Mouse (Mus musculus) retina, postnatal 7 days (tissue): ENCODE measurements around the gene Krt9.
"Not testable (repeated sequence)": the region's sequence is repeated elsewhere in the genome, so short reads cannot be mapped to it uniquely, and the experiment has no call there.

Source experiments
- DNase-seq: peaks from one replicate; pipeline ENCODE4 v3.0.0-alpha.2; 2012; ENCODE audit warnings: low read depth, low spot score

Krt9 gene

DNA sequence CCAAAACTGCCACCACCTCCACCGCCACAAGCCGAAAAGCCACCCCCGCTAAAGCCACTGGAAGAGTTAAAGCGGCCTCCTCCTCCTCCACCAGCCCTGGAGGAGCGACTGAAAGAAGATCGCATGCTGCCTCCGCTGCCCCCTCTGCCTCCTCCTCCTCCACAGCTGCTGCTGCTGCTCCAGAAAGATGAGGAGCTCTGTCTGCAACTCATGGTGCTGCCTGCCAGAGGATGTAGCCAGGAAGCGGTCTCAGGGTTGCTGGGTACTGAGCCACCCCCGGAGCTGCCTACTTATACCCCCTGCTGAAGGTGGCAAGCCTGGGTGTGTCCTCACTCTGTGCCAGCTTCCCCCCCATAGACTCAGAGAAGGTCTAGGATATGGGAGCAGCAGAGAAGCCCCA, at the start of gene Krt9:
TSS of gene Krt9 (minus strand) at position 255 of the 400 bp plus-strand sequence.
- DNase-seq, result no peak

DNA sequence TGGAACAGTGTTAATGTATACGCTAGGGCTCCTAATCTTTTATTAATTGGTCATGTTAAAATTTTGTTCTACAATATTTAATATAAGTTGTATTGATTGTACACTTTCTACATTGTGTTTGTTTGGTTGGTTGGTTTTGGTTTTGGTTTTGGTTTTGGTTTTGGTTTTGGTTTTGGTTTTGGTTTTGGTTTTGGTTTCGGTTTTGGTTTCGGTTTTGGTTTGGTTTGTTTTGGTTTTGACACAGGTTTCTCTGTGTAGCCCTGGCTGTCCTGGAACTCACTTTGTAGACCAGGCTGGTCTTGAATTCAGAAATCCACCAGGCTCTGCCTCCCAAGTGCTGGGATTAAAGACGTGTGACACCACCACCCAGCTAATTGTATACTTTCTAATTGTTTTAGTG, 47.2 kb upstream of the Krt9 start:
- not testable (repeated sequence) for DNase-seq

- no peak for DNase-seq
These were observed 28.7 kb upstream of the Krt9 start for GRCm38 (mm10) chr11:100221741-100222140.

DNA sequence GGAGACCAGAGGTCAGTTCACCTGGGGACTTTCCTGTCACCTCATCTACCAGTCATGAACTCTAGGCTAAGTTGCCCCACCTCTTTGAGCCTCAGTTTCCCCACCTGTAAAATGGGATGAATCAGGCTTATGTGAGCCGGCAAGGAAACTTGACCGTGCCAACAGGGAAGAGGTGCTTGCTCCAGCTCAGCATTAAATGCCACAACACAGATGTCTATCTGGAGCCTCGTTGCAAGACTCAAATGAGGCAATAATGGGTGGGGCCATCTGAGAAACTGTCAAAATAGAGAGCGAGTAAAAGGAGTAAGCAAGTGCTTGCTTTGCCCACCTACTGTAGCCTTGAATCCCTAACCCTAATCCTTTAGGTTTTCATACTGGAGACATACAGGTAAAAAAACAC, 26.3 kb upstream of the Krt9 start:
- DNase-seq, result no peak

DNA sequence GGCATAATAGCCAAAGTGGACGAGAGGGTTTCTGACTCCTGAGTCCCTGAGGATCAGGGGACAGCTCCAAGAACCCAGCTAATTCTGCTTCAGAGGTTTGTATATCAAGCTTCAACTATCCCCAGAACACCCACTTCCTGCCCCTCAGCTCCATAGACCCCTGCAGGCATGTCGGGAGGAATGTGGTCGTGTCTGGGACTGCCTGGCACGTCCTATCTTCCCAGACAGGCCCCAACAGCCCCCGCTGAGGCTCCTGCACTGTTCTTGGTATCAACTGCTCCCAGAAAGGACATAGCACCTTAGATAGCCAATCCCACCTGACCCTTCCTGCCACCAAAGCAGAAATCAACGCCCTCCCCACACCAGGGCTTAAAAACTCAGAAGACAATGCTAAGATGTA, 15.5 kb upstream of the Krt9 start:
- no peak for DNase-seq

DNA sequence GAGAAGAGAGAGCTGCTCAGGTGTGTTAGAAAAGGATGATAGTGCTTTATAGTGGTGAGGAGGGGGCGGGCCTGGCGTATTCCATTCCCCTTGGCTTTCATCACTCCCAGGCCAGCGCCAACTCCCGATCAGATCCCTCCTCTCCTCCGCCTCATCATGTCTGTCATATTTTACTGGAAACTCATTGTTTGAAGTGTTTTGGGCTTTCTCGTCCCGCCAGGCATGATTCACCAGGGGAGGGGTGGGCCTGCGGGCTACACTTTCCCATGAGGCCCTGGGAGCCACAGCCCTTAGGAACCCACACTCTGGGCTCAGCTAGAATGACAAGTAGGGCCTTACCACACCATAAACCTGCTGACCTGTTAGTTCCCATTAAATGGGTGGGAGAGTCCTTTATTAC, 14.5 kb upstream of the Krt9 start, which contains the start of gene Krt14:
TSS of gene Krt14 (minus strand) at position 51 of the 400 bp plus-strand sequence.
- DNase-seq, result no peak

GRCm38 (mm10) chr11:100203448-100203847, 10.4 kb upstream of the Krt9 start:
- DNase-seq, result no peak

- no peak for DNase-seq
These were observed 9.9 kb upstream of the Krt9 start for GRCm38 (mm10) chr11:100202906-100203305.

DNA sequence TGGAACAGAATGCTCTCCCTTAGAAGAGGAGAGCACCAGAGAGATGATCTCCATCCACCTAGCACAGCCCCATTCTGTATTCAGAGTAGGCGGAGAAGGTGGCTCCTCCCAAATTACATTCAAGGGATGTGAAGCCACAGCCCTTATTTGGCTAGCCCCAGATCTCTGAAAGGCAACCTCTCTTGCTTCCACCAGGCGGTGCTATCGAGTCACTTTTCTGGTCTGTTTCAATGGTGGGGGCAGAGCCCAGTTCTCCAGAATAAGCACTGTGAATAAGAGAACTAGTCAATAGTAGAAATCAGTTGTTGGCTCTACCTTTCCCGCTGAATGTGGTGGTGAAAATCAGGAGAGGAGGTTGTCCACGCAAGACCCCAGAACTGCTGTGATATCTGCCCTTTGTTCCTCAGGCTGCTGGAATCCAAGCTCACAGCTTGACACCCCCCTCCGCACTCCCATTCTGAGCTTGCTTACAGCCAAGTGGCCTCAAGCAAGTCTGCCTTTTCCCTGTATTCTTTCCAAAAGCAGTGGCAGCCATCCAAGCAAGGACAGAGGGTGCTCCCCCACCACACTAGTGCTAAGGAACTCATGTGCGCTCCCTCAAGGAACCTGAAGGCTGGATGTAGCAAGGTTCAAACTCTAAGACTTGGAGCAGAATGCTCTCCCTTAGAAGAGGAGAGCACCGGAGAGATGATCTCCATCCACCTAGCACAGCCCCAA, 7.2 kb upstream of the Krt9 start:
- DNase-seq, result no peak

DNA sequence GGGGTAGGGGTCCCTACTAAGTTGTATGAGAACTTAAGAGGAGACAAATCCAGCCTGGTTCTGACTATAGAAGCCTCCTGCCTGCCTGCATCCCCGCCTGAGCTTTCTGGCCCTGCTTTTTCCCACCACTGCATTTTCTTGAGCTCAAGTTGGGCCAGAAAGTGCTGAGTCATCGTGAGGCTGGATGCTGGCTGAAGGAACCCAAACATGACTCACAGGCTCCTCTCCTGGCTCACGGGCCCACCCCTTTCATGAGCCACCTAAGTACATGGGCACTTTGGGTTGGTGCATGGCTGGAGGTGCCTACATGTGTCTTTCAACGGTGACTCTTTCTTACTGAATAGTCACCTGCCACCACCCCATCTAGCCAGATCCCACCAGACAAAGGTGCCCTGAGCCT, 5.6 kb upstream of the Krt9 start:
- DNase-seq, result no peak

DNA sequence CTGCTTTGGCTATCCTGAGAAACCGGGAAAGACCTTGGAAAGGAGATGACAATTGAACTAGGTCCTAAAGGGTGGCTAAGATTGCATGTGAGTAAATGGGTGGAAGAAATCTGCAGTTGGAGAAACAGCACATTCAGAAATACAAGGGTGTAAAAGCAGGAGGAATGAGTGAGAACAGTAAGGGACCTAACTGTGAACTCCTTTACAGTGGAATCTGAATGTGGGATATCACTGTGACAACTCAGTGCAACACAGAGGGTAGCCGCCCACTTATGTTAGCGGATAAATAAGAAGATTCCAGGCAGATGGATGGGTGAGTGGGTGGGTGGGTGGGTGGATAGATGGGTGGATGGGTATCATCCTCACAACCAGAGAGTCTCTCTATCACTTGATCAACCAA, 1.2 kb downstream of the Krt9 start:
- DNase-seq, result no peak

DNA sequence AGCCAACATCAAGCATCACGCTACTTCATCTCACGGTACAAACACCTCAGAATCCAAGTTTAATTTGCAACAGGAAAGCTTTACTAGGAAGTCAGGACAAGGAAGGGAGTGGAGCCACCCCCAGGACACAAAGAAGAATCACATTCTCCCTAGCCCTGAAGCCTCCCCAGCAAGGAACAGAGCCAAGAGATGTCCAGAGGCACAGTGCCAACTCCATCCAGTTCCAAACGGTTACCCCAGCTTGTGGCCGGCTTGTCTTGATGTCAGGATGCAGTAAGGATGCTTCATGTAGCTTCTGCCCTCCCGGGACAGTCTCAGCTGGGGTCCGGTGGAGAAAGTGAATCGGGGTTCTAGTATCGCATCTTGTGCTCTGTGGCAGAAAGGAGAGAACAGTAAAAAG, 6.3 kb downstream of the Krt9 start:
- no peak for DNase-seq

GRCm38 (mm10) chr11:100181725-100182124, 11.3 kb downstream of the Krt9 start:
- DNase-seq, result no peak

DNA sequence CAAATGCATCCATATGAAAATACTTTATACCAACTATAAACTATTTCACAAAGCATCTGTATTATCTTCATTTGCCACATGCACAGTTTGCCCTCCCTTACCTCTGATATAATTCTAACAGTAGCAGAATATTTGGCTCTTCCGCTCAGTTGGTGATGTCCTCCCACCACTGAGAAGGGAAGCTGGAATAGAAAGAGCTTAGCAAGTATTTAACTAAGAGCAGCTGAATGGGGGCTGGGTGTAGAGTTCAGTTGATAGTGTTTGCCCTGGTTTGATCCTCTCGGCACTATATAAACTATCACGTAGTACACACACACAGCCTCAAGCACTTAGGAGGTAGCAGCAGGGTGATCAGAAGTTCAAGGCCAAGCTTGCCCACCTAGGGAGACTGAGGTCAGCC, 13.8 kb downstream of the Krt9 start:
- DNase-seq, result no peak

- no peak for DNase-seq
These were observed 14.7 kb downstream of the Krt9 start for GRCm38 (mm10) chr11:100178307-100178706.

DNA sequence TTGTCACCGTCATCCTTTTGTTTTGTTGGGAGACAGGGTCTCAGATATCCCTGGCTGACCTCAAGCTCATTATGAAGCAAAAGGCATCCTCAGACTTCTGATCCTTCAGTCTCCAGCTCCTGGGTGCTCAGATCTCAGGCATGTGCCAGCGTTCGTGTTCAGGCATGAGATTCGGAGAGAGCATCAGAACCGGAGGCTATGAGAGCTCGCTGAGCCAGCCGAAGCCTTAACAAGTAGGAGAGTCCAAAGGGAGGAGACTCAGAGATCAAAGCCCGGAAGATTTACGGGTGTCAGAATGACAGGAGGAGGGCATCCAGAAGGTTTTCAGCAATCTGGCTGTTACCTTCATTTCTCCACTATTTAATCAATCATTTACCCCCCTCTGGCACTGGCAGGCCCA, 16.3 kb downstream of the Krt9 start:
- DNase-seq, result no peak

GRCm38 (mm10) chr11:100168765-100169762, 24.0 kb downstream of the Krt9 start:
- peak; percentile 53 for DNase-seq

- DNase-seq, result no peak
These were observed 25.0 kb downstream of the Krt9 start for GRCm38 (mm10) chr11:100168071-100168470.

DNA sequence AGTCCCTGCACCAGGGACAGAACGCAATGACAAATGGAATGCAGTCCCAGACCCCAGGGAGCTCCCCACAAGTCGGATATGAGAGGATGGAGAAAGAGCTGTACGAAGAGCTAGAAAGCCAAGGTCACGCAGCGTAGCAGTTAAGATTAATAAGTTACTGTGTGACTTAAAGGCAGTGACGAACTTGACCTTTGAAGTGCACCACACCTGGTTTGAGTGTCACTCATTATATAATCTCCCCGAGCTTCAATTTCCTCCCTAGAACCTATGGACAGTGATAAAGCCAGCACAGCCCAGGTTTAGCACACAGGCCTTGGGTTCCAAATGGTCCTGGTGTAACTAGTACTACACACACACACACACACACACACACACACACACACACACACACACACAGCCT, 28.7 kb downstream of the Krt9 start:
- DNase-seq, result no peak

GRCm38 (mm10) chr11:100157908-100158477, 35.1 kb downstream of the Krt9 start:
- DNase-seq, result no peak

DNA sequence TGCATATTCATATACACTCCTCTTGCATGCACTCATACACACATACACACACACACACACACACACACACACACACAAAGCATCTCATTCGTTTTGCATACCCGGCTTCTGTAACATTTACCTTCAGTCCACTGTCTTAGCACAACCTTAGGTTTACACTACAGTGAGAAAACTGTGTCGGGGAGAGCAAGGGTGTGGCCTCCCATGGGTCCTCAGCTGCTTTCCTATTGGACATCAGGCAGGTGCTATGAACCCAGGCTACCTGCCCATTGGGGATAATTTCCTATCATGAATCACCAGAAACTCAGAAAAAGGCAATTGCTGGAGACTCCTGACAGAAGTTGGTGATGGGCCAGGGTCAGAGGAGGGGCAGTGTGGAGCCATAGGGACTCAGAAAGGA, 35.7 kb downstream of the Krt9 start:
- DNase-seq, result no peak

DNA sequence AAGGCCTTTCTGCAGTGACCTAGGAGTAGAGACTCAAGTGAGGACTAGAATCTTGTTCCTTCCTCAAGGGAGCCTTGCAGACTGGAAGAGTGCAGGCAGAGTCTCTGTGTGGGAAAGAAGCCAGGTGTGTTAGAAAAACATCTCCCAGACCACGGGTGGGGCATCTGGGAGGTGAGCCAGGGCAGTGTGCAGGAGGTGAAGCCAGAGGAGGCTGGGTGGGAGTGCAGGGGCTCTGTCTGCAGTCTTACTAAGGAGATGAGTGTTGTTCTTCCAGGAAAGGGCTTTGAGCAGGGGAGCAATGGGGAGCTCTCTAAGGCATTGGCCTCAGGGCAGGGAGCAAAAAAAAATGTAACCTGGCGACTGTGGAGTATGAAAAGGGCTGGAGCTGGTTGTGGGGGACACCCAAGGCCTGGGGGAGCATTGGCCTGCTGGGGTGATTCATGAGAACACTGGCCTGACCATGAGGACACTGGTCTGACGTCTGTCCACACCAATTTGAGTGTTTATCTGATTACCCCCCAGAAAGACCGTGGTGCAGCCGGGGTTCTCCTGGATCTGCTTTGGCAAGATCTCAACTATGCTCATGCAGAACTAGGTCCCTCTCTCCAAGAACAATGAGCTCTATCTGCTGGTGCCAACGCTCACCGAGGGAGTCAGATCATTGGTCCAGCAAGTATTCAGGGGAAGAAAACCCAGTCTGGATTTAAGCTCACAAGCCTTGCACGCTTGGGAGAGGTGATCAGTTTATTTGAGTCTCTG, 37.4 kb downstream of the Krt9 start:
- no peak for DNase-seq
